Mouse (Mus musculus) C2C12 (cell line): ENCODE measurements at regions not wholly inside any gene's neighbourhood (a gene's known extent, or its start where the extent isn't known, plus 50 kb on each side); places are given as distances from the start of the nearest gene placed in this dataset.

ENCODE experiments used
- CEBPB ChIP-seq: IDR thresholded peaks from one replicate; pipeline ENCODE4 v1.6.1; 2011; ENCODE audit warnings: low read depth, mild to moderate bottlenecking, control low read depth, moderate library complexity
- CTCF ChIP-seq: IDR thresholded peaks from one replicate; pipeline ENCODE4 v1.5.1; 2011; ENCODE audit not compliant: control insufficient read depth, insufficient read depth, insufficient read length
- FOSL1 ChIP-seq: IDR thresholded peaks from one replicate; pipeline ENCODE4 v1.8.0; 2011; ENCODE audit warnings: mild to moderate bottlenecking, low read length; ENCODE audit not compliant: poor library complexity, insufficient read depth, severe bottlenecking
- MYOD1 ChIP-seq: IDR thresholded peaks from one replicate; pipeline ENCODE4 v1.6.1; 2011; ENCODE audit warnings: low read depth; ENCODE audit not compliant: control insufficient read depth, insufficient read length
- MYOG ChIP-seq: IDR thresholded peaks from one replicate; pipeline ENCODE4 v1.6.1; 2011; ENCODE audit not compliant: control insufficient read depth, insufficient read length; ENCODE audit errors: extremely low read depth
- USF1 ChIP-seq: IDR thresholded peaks from one replicate; pipeline ENCODE4 v1.6.1; 2011; ENCODE audit warnings: low read depth, mild to moderate bottlenecking, control low read depth, moderate library complexity

DNA sequence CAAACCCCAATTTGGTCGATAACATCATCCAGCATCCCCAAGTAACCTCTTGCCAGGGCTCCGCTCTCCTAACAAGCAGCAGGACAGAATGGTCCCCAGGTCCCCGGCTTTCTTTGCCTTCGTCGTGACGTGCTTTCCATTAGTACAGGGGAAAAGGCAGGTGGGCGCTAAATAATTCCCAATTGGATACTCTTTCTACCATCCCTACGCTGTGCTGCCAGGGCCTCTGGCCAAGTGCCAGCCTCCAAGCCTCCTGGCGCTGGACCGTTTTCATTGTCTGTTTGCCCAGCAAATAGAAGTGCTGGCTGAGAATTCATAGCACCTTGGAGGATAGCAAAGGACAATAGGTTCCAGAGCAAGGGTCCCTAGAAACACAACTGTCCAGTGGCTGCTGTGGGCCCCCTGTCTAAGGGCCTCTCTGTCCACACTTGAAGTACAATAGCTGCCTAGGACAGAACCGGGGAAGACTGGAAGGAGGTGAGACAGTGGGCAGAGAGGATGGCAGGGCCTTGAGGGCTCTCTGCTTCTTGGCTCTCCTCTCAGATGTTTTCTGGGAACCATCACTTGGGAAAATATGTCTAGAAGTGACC lies 298.9 kb downstream of the Bcor start:
- no peak for TF ChIP-seq MYOG
- TF ChIP-seq CEBPB = no peak
- TF ChIP-seq CTCF = no peak
- TF ChIP-seq FOSL1 = no peak
- TF ChIP-seq MYOD1 = no peak
- TF ChIP-seq USF1 = no peak
